Mouse (Mus musculus): ENCODE data around the gene Adam11.

Adam11 gene

GRCm38 (mm10) chr11:102821231-102821630 is 60.0 kb downstream of the Adam11 start:
- in situ Hi-C loops (cut with MboI; ENCODE audit: low sequenced_read_pairs) = no loop called here

- in situ Hi-C loops (cut with MboI; ENCODE audit: low sequenced_read_pairs) = no loop called here
These were observed 65.2 kb downstream of the Adam11 start for GRCm38 (mm10) chr11:102826476-102826875.

- in situ Hi-C loops (cut with MboI; ENCODE audit: low sequenced_read_pairs) = no loop called here
These were observed 65.9 kb downstream of the Adam11 start for GRCm38 (mm10) chr11:102827097-102827496.

Measured in CH12F3 (cell line).